Mouse (Mus musculus) cerebellum, adult 8-10 months (tissue): Measurements from ENCODE around the gene 1700025G04Rik.
"Not testable (repeated sequence)": the region's sequence is repeated elsewhere in the genome, so short reads cannot be mapped to it uniquely, and the experiment has no call there.

ENCODE experiments used
- DNase-seq: peaks from one replicate; pipeline ENCODE4 v3.0.0; 2022

Gene 1700025G04Rik

DNA sequence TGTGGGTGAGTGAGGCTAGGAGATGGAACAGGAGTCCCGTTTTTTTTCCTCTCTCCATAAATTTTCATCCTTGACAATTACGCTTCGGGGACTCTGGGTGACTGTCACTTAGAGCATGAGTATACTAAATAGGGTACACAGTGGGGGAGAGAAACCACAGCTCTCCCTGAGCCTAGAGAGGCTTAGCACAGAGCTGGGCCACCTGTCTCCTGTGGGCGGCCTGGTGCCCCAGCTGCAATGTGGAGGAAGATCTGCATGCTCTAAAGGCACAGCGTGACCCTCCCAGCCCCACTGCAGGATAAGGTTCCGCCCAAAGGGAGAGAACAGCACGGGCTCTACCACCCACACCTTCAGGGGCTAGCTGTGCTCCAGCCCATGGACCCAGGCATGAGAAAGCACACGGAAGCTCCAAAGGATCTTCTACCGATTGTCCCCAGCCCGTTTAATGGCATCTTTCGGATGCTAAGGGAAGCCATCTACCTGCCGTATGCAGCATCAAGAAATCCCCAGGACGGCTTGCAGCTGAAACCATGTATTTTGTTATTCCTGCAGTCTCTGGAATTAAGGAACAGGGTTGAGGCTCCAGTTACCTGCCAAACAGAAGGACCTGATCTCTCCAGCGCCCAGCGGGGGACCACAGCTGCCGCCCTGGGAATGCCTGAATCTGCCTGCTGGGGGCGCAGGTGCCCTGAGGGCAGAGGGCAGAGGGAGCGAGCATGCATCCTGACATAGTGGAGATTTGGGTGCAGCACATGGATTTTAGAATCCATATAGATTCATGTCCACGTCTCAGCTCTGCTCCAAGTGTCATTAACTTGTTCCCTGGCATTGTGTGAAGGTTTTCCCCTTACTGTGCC lies 243.8 kb downstream of the 1700025G04Rik start:
- peak; percentile 21 for DNase-seq

DNA sequence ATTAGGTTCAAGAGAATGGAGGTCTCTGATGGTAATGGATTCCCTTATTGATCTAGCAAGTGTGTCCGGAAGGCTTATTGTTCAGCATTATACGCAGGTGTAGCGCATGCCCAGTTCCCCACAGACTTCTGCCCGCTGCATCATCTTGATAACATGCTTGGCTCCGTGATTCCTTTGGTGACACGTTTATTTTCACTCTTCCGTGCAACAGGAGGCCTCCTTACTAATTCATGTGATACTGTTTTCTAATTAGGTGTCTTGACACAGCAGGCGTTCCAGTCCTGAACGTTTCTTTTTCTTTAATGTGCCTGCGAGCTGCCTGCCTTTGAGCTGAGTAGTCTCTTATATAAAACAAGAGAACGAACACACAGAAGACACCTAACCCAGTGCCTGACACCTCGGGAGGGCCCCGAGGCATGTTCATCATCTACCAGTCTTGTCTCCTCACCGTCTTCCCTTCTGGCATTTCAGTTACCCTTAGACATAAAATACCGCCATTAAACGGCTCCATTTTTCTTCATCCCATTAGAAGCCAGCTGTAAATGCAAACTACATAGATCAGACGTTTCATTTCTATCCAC lies 244.6 kb downstream of the 1700025G04Rik start:
- no peak for DNase-seq

DNA sequence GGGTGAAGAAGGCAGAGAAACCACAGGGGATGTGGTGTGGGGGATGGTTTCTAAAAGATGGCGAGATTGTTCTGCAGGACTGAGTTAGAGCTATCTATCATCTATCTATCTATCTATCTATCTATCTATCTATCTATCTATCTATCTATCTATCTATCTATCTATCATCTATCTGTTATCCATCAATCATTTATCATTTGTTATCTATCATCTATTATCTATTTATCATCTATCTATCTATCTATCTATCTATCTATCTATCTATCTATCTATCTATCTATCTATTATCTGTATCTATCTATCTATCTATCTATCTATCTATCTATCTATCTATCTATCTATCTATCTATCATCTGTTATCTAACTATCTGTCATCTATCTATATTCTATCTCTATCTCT lies 249.6 kb downstream of the 1700025G04Rik start:
- not testable (repeated sequence) for DNase-seq

DNA sequence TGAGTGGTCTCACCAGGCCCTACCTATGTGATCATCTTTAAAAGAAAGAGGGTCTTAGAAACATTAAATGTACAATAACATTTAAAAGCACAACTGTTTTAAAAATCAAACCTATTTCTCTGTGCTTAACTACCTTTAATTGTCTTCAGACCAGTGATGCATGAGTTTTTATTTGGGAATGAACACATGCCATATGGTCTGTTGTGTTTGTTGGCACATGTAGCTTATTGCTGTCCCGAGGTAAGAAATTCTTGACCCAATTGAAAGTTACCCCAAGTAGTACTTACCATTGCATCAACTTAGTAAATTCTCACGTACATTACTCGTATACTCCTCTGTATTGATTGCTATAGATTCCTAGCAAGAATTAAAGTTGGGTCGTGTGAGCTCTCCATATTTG lies 254.7 kb downstream of the 1700025G04Rik start:
- peak; percentile 21 for DNase-seq

- DNase-seq: no peak
Measured at GRCm38 (mm10) chr1:151831791-151832190, 258.1 kb downstream of the 1700025G04Rik start.

DNA sequence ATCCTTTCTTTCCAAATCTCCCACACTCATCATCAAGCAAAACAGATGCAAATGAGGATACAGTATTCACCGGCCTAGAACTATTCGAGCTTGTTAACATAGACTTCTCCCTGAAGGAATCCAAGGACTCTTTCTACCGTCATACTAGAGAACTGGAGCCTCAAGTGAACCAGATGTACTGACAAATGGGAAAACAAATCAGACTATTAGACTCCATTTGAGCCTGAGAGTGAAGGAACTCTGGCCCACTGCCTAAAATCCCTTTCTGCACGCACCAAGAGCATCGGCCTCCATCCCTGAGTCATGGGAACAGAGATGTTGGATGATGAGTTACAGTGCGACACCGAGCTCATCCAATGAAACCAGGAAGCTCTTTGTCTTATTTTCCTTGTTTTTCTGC lies 264.9 kb downstream of the 1700025G04Rik start:
- DNase-seq: no peak

GRCm38 (mm10) chr1:151820457-151820856 lies 269.5 kb downstream of the 1700025G04Rik start:
- peak; percentile 78 for DNase-seq

DNA sequence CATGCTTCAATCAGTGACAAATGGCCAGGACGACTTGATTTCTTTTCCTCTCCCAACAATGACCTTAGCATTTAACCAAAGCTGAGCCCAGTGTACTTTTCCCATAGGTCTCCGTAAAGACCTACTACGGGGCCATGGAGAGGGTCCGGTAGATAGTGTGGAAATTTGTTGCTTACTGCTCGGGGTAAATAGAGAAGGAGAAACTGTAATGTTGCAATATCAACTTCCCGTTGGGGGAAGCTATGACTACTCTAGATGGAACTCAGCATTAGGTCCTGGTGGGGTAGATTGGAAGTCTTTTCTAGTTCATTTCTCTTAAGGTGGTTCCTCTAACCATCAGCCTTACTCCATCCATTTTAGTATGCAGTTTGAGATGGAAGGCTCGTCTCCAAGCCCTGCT lies 270.7 kb downstream of the 1700025G04Rik start:
- no peak for DNase-seq

GRCm38 (mm10) chr1:151816051-151816450 lies 273.9 kb downstream of the 1700025G04Rik start:
- DNase-seq: no peak

DNA sequence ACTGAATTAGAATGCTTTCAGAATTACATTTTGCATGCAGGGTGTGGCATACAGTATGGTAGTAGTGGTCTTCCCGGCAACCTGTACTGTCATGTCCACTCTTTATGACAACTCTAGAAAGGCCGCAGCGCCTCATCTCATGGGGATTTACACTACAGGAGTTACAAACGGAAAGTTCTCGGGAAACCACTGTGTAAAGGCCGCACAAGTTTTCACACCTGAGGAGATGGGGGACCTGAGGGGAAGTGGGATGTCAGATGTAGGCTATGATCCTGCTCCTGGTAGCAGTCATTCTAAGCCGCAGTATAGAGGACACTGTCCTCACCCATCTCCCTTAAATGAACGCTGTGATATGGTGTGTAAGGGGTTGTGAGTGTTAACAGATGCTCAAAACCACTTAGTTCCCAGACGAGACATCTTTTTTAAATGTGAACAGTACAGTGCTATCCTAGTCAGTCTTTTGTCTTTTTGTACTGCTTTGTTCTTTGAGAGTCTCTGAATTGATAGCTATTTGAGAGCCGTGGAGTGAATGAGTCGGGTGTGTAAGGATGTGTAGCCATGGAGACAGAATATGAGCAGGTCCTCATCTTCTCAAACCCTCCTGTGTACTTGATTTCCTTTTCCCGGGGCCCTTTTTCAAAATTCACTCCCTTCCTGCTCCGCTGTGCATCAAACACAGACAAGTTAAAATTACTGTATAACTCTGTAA lies 277.8 kb downstream of the 1700025G04Rik start:
- no peak for DNase-seq

GRCm38 (mm10) chr1:151811456-151811855 lies 278.5 kb downstream of the 1700025G04Rik start:
- DNase-seq: no peak

- DNase-seq: no peak
Measured at GRCm38 (mm10) chr1:151810628-151811421, 279.1 kb downstream of the 1700025G04Rik start.

DNA sequence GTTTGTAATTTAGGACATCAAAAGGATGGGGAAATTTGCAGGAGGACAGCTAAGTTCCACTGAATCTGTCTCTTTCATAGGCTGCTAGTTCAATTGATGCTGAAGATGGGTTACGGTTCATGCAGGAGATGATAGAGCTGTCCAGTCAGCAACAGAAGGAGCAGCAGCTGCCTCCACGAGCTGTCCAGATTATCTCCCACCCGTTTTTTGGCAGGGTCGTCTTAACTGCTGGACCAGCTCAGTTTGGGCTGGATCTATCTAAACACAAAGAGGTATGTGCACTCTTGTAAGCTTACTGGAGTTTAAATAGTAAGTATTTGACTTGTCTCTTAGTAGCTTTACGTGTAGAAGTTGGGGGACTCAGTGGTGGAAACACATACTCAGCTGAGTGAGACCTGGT lies 282.6 kb downstream of the 1700025G04Rik start:
- DNase-seq: no peak

- DNase-seq: not testable (repeated sequence)
Measured at GRCm38 (mm10) chr1:151802795-151803194, 287.1 kb downstream of the 1700025G04Rik start.
